Mouse (Mus musculus) neural tube, embryonic 12.5 days (tissue): ENCODE measurements around the gene Map2k5. TPM values are rescaled to one million over a fixed set of nuclear protein-coding genes. Genes with fewer than 3 reads are reported as not detected.

ENCODE experiments used
- ATAC-seq: fragments of 200-750 bp; cut with Nextera tagmentation; 2 replicates; pipeline ENCODE4 v1.8.0; 2017; ENCODE audit warnings: low read depth, mild to moderate bottlenecking, moderate TSS enrichment, moderate library complexity; ENCODE audit not compliant: low FRiP score
- H3K27ac ChIP-seq: fragments of 300-500 bp; sonication (generic); 2 replicates; pipeline ENCODE4 v1.5.1; 2016
- H3K27me3 ChIP-seq: fragments of 300-500 bp; sonication (generic); replicated peaks from 2 replicates; pipeline ENCODE4 v1.6.1; 2016; ENCODE audit warnings: mild to moderate bottlenecking
- H3K36me3 ChIP-seq: fragments of 300-500 bp; sonication (generic); 2 replicates; pipeline ENCODE4 v1.6.1; 2016; ENCODE audit warnings: mild to moderate bottlenecking
- H3K4me1 ChIP-seq: fragments of 300-500 bp; sonication (generic); 2 replicates; pipeline ENCODE4 v1.6.1; 2016
- H3K4me2 ChIP-seq: fragments of 300-500 bp; sonication (generic); replicated peaks from 2 replicates; pipeline ENCODE4 v1.6.1; 2016; ENCODE audit warnings: mild to moderate bottlenecking
- H3K4me3 ChIP-seq: fragments of 300-500 bp; sonication (generic); 2 replicates; pipeline ENCODE4 v1.5.1; 2016
- H3K9ac ChIP-seq: fragments of 300-500 bp; sonication (generic); 2 replicates; pipeline ENCODE4 v1.6.1; 2016; ENCODE audit warnings: mild to moderate bottlenecking
- H3K9me3 ChIP-seq: fragments of 300-500 bp; sonication (generic); 2 replicates; pipeline ENCODE4 v1.6.1; 2016; ENCODE audit warnings: mild to moderate bottlenecking
- WGBS: fragments of 180-500 bp; shearing (Covaris S2); methylation state at CpG from one replicate; pipeline ENCODE4 v1.1.7; 2016; 5-methylcytosine and 5-hydroxymethylcytosine counted together
- polyA plus RNA-seq: library from polyadenylated mRNA; unstranded; fragments of >200 nt; fragmentation: Nextera tagmentation; extraction: Ambion mirVana; gene quantifications from 2 replicates; pipeline ENCODE4 v1.2.1, GENCODE M21; 2016

The Map2k5 gene
- polyA plus RNA-seq: 45.0 and 45.9 TPM in 2 replicates

DNA sequence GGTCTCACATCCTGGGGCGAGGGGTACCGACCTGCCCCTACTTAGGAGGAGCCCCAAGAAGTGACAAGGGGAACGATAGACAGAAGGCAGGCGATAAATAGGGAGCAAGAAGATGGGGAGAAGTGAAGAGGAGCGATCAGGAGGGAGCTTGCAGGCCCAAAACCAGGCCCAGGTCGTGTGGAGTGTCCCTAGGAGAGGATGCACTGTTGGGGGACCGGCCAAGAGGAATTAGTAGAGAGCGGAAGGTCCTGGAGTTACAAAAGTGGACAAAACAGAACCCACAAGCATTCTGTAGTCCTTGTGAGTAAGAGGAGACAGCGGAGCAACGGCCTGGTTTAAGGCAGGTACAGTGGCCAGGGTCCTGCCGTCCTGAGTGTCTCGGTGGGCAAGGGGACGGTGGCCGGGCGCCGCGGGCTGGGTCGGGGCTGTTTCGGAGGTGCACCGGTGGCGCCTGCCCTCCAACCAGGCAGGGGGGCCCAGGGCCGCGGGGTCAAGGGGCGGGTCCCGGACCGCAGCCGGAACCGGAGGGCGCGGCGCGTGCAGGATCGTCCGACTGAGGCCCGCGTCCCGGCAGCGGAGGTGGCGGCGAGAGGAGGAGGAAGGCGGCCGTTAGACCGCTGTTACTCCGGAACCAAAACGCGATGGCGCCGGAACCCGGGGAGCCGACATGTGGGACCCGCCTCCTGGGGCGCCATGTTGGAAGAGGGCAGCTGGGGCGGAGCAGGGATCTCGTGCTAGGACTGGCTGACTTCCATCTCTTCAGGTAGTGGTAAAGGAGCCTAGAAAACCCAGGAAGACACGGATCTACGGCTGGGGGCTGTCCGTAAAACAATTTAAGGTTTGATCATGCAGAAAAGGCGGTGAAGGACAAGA lies at the start of gene Map2k5:
Map2k5 (minus strand) TSS at position 633 of the 873 bp plus-strand sequence.
- WGBS: 2% methylated on average over 58 of the region's 58 CpGs
- ATAC-seq: peak; percentile 89
- Histone ChIP-seq H3K27ac (peak within 1 kb of the TSS; percentile 77), H3K9ac (peak within 1 kb of the TSS; percentile 95), H3K27me3 (no peaks in the 10 kb centered on the region), H3K4me2 (peak within 1 kb of the TSS; percentile 92), H3K36me3 (peaks cover 4% of the 10 kb centered on the region; the same call in 1 of the 2 replicates), H3K9me3 (no peaks in the 10 kb centered on the region), H3K4me3 (peak within 1 kb of the TSS; percentile 89), H3K4me1 (peaks cover 29% of the 10 kb centered on the region)

GRCm38 (mm10) chr9:63421096-63421736 lies 43.5 kb upstream of the Map2k5 start:
- H3K4me3 ChIP-seq: no peak overlapping the region
- WGBS: 63% methylated on average over 9 of the region's 9 CpGs
- no peaks in the 10 kb centered on the region for H3K9me3 ChIP-seq
- no peak overlapping the region for H3K27ac ChIP-seq
- H3K4me2 ChIP-seq: no peak overlapping the region
- H3K9ac ChIP-seq: no peak overlapping the region
- no peaks in the 10 kb centered on the region for H3K36me3 ChIP-seq
- no peak for ATAC-seq
- peaks cover 4% of the 10 kb centered on the region; the same call in 1 of the 2 replicates for H3K4me1 ChIP-seq
- no peaks in the 10 kb centered on the region for H3K27me3 ChIP-seq

GRCm38 (mm10) chr9:63420396-63420795 lies 42.7 kb upstream of the Map2k5 start:
- Histone ChIP-seq H3K36me3 (no peaks in the 10 kb centered on the region), H3K9me3 (no peaks in the 10 kb centered on the region), H3K4me3 (no peak overlapping the region), H3K4me2 (0 out of 2 replicates have a peak overlapping the region, but pooled peaks have one; percentile 0), H3K4me1 (peaks cover 4% of the 10 kb centered on the region; the same call in 1 of the 2 replicates), H3K9ac (no peak overlapping the region), H3K27me3 (no peaks in the 10 kb centered on the region), H3K27ac (no peak overlapping the region)
- whole genome bisulfite sequencing: 12% methylated on average over 6 of the region's 6 CpGs
- no peak for ATAC-seq

GRCm38 (mm10) chr9:63400176-63400575 lies 22.5 kb upstream of the Map2k5 start:
- Histone ChIP-seq H3K4me3 (no peak overlapping the region), H3K4me2 (no peak overlapping the region), H3K9me3 (no peaks in the 10 kb centered on the region), H3K27me3 (no peaks in the 10 kb centered on the region), H3K36me3 (no peaks in the 10 kb centered on the region), H3K4me1 (0 out of 2 replicates have a peak, but pooled peaks cover 8% of the 10 kb centered on the region), H3K27ac (no peak overlapping the region), H3K9ac (no peak overlapping the region)
- 83% methylated on average over 1 of the region's 1 CpGs for WGBS
- no peak for ATAC-seq

DNA sequence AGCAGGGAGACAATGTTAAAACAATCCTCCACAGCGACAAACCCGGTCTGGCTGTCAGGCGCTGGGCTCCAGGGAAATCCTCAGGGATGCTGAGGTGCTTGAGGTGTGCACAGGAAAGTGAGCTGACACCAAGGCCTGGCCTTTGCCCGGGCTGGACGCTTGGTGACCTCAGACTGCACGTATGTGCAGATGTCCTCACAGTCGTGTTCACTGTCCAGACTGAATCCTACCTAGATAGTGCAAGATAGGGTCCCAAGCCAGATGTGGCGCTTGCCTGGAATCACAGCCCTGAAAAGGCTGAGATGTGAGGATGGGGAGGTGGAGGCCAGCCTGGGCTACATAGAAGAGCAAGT lies 21.7 kb upstream of the Map2k5 start:
- Histone ChIP-seq H3K9ac (peak overlapping the region; percentile 84), H3K27me3 (no peaks in the 10 kb centered on the region), H3K36me3 (no peaks in the 10 kb centered on the region), H3K4me1 (0 out of 2 replicates have a peak, but pooled peaks cover 8% of the 10 kb centered on the region), H3K4me2 (peak overlapping the region; percentile 92), H3K4me3 (peak overlapping the region; percentile 92), H3K27ac (peak overlapping the region; percentile 47; the same call in 1 of the 2 replicates), H3K9me3 (no peaks in the 10 kb centered on the region)
- ATAC-seq: peak; percentile 68
- 4% methylated on average over 8 of the region's 8 CpGs for WGBS

DNA sequence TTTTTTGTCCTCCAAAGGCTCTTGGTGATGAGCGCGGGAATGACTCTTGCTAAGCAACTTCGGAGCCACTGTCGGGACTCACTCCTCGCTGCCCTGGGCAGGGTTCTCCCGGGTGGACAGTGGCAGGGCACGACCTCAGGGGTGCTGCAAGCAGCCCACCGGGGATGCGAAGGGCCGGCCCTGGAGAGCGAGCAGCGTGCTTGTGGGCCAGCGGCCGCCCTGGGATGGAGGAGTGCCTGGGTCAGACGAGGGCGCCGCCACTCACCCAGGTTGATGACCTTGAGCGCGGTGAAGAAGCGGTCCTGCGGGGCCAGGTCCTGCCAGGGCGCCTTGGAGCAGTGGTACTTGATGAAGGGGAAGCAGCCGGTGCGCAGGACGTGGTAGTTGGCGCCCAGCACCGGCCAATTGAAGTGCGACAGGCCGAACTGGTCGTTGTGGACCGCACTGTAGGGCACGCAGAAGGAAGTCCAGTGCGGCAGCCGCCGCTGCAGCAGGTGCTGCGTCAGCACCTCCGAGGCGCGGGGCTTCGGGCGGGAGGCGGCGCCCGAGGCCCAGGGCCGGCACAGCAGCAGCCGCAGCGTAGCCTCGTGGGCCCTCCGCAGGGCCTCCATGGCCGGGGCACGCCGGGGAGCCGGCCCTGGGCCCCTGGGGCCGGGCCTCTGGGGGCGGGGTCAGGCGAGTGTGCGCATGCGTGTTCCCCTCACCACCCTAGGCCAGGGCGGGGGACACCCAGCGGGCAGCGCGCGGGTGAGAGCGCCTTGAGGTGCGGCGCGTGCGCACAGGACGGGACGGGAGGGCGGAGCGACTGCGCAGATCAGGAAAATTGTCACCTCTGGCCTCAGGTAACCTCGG lies 21.1 kb upstream of the Map2k5 start, which contains the start of gene 2300009A05Rik:
2300009A05Rik (minus strand) TSS at position 636 of the 852 bp plus-strand sequence.
- Histone ChIP-seq H3K27ac (peak within 1 kb of the TSS; percentile 47), H3K4me3 (peak within 1 kb of the TSS; percentile 92), H3K4me2 (peak within 1 kb of the TSS; percentile 92), H3K27me3 (no peaks in the 10 kb centered on the region), H3K4me1 (0 out of 2 replicates have a peak, but pooled peaks cover 8% of the 10 kb centered on the region), H3K36me3 (no peaks in the 10 kb centered on the region), H3K9me3 (no peaks in the 10 kb centered on the region), H3K9ac (peak within 1 kb of the TSS; percentile 84)
- peak; percentile 97 for ATAC-seq
- WGBS: under 1% methylated on average over 74 of the region's 74 CpGs

- Histone ChIP-seq H3K4me1 (0 out of 2 replicates have a peak, but pooled peaks cover 8% of the 10 kb centered on the region), H3K9me3 (no peaks in the 10 kb centered on the region), H3K9ac (no peak overlapping the region), H3K27ac (no peak overlapping the region), H3K36me3 (no peaks in the 10 kb centered on the region), H3K4me2 (0 out of 2 replicates have a peak overlapping the region, but pooled peaks have one; percentile 12), H3K27me3 (no peaks in the 10 kb centered on the region), H3K4me3 (no peak overlapping the region)
- ATAC-seq: no peak
- 82% methylated on average over 7 of the region's 7 CpGs for WGBS
Observed at GRCm38 (mm10) chr9:63395612-63396011, 17.9 kb upstream of the Map2k5 start.

GRCm38 (mm10) chr9:63391307-63391706 lies 13.6 kb upstream of the Map2k5 start:
- no peak for ATAC-seq
- Histone ChIP-seq H3K9me3 (no peaks in the 10 kb centered on the region), H3K4me3 (no peak overlapping the region), H3K36me3 (no peaks in the 10 kb centered on the region), H3K4me2 (no peak overlapping the region), H3K9ac (no peak overlapping the region), H3K27ac (no peak overlapping the region), H3K27me3 (no peaks in the 10 kb centered on the region), H3K4me1 (no peaks in the 10 kb centered on the region)
- WGBS: 85% methylated on average over 2 of the region's 2 CpGs

- ATAC-seq: no peak
- no peak overlapping the region for H3K9ac ChIP-seq
- no peak overlapping the region for H3K4me2 ChIP-seq
- 100% methylated on average over 4 of the region's 4 CpGs for WGBS
- H3K27ac ChIP-seq: no peak overlapping the region
- H3K4me1 ChIP-seq: peaks cover 4% of the 10 kb centered on the region; the same call in 1 of the 2 replicates
- no peaks in the 10 kb centered on the region for H3K9me3 ChIP-seq
- no peaks in the 10 kb centered on the region for H3K27me3 ChIP-seq
- no peak overlapping the region for H3K4me3 ChIP-seq
- no peaks in the 10 kb centered on the region for H3K36me3 ChIP-seq
Observed at GRCm38 (mm10) chr9:63382761-63383160, 5.1 kb upstream of the Map2k5 start.

DNA sequence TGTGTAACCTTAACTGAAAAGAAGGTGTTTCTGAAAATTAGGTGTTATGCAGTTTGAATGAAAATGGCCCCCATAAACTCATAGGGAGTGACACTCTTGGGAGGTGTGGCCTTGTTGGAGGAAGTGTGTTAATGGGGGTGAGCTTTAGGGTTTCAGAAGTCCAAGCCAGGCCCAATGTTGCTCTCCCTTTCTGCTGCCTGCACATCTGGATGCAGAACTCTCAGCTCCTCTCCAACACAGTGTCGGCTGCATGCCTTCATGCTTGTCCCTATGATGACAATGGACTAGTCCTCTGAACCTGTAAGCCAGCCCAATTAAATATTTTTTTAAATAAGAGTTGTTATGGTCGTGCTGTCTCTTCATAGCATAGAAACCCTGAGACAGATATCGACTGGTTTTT lies 2.6 kb upstream of the Map2k5 start:
- Histone ChIP-seq H3K36me3 (no peaks in the 10 kb centered on the region), H3K4me1 (peaks cover 23% of the 10 kb centered on the region), H3K9me3 (no peaks in the 10 kb centered on the region), H3K9ac (no peak overlapping the region), H3K4me2 (no peak overlapping the region), H3K27me3 (no peaks in the 10 kb centered on the region), H3K27ac (no peak overlapping the region), H3K4me3 (no peak overlapping the region)
- ATAC-seq: no peak
- WGBS: 90% methylated on average over 3 of the region's 3 CpGs

- no peaks in the 10 kb centered on the region for H3K27me3 ChIP-seq
- H3K9me3 ChIP-seq: no peaks in the 10 kb centered on the region
- peak overlapping the region; percentile 95 for H3K9ac ChIP-seq
- H3K27ac ChIP-seq: no peak overlapping the region
- H3K36me3 ChIP-seq: peaks cover 4% of the 10 kb centered on the region; the same call in 1 of the 2 replicates
- ATAC-seq: no peak
- 18% methylated on average over 8 of the region's 8 CpGs for WGBS
- H3K4me2 ChIP-seq: peak overlapping the region; percentile 92
- peaks cover 27% of the 10 kb centered on the region for H3K4me1 ChIP-seq
- peak overlapping the region; percentile 89 for H3K4me3 ChIP-seq
Observed at GRCm38 (mm10) chr9:63378174-63378573, 472 bp upstream of the Map2k5 start.
